Comparison of ENCODE assay signal across 11 mouse cellular contexts in genomic region chr1:132006046-132006445, GRCm38 (mm10). TPM values are rescaled to one million over a fixed set of nuclear protein-coding genes. Genes with fewer than 3 reads are reported as not detected.
A peak's percentile ranks its signal among the peaks of the same experiment; 100 is the strongest.
DNase-seq lines count a peak whose midpoint lies in the region.
"Had no signal": no experiment of that assay in that cellular context is flagged by ENCODE, and none has a peak within 500 bp of the region (broad histone marks: within the 10 kb centered on the region; RNA-seq: fewer than 3 reads in every experiment).

No protein-coding gene starts in this region.

- peak; percentile 16 for DNase-seq in adrenal gland, postnatal 25 days
- no peak for DNase-seq in adrenal gland, postnatal 10 days
- DNase-seq in 3T3-L1 (ENCODE audit: low read depth, low spot score) (peak; percentile 89), adipocyte (ENCODE audit: low spot score) (peak; percentile 58)
- DNase-seq in lung, postnatal 25 days (ENCODE audit: low spot score): peak; percentile 51
- DNase-seq in thymus, postnatal 10 days (ENCODE audit: low spot score in 2 of 2): no peak
- DNase-seq in frontal cortex, postnatal 14 days (ENCODE audit: low spot score in 2 of 2): no peak
- DNase-seq: cerebellum, adult 9-10 months; gastrocnemius, postnatal 10 days; retina, postnatal 1 day; thymus, postnatal 14 days had no signal

RNA-seq across cellular contexts. Expression of gene Elk4, which starts 1.4 kb away (rescaled TPM):
- 100 and 117 TPM in 2 replicates for total RNA-seq in adrenal gland, postnatal 25 days (2021)
- total RNA-seq in adrenal gland, postnatal 10 days (2021): 100 to 1,000 TPM; 115 to 128 TPM

RNA-seq across cellular contexts. Expression of gene Slc45a3, which starts 43.3 kb away (rescaled TPM):
- total RNA-seq in adrenal gland, postnatal 25 days (2021): 12.6 and 15.5 TPM in 2 replicates
- 10 to 100 TPM in 1 of 2 experiments, 1 to 10 TPM in 1; 9.9 to 13.8 TPM for total RNA-seq in adrenal gland, postnatal 10 days (2021)

Comparison
In these comparisons a context has a peak if more than half of its experiments do, and no peak if none do; other contexts are left out.
1. DNase-seq: peak in adrenal gland, postnatal 25 days (single experiment), 3T3-L1 (single experiment), adipocyte (single experiment) and lung, postnatal 25 days (single experiment); none in adrenal gland, postnatal 10 days (single experiment), thymus, postnatal 10 days (0 of 2) and frontal cortex, postnatal 14 days (0 of 2).